Mouse (Mus musculus): ENCODE measurements around the gene Gm5580.
"Not testable (repeated sequence)": the region's sequence is repeated elsewhere in the genome, so short reads cannot be mapped to it uniquely, and the experiment has no call there.

The Gm5580 gene

GRCm38 (mm10) chr6:116550841-116551240 lies at the start of gene Gm5580:
Gm5580 (plus strand) TSS chr6:116551141.
- not testable (repeated sequence) for DNase-seq (ENCODE audit: low read depth, low spot score)

GRCm38 (mm10) chr6:116506302-116507003 lies 44.5 kb upstream of the Gm5580 start, which contains the start of gene Olfr212:
Olfr212 (plus strand) TSS chr6:116506516.
- DNase-seq (ENCODE audit: low read depth, low spot score): not testable (repeated sequence)

GRCm38 (mm10) chr6:116514832-116515231 lies 36.1 kb upstream of the Gm5580 start:
- DNase-seq (ENCODE audit: low read depth, low spot score): no peak

GRCm38 (mm10) chr6:116538156-116538555 lies 12.8 kb upstream of the Gm5580 start, which contains the start of gene Olfr213:
Olfr213 (plus strand) TSS chr6:116538456.
- DNase-seq (ENCODE audit: low read depth, low spot score): no peak

GRCm38 (mm10) chr6:116542500-116542899 lies 8.4 kb upstream of the Gm5580 start:
- DNase-seq (ENCODE audit: low read depth, low spot score): no peak

- no peak for DNase-seq (ENCODE audit: low read depth, low spot score)
Measured at GRCm38 (mm10) chr6:116553935-116554334, 3.0 kb downstream of the Gm5580 start, which contains the start of gene Olfr214. Olfr214 (plus strand) TSS chr6:116554235.

- DNase-seq (ENCODE audit: low read depth, low spot score): no peak
Measured at GRCm38 (mm10) chr6:116554952-116555351, 4.0 kb downstream of the Gm5580 start.

GRCm38 (mm10) chr6:116569834-116570233 lies 18.9 kb downstream of the Gm5580 start:
- DNase-seq (ENCODE audit: low read depth, low spot score): peak; percentile 3

- no peak for DNase-seq (ENCODE audit: low read depth, low spot score)
Measured at GRCm38 (mm10) chr6:116584095-116584494, 33.2 kb downstream of the Gm5580 start, which contains the start of gene Olfr215. Olfr215 (minus strand) TSS chr6:116584195.

GRCm38 (mm10) chr6:116600969-116601368 lies 50.0 kb downstream of the Gm5580 start:
- DNase-seq (ENCODE audit: low read depth, low spot score): not testable (repeated sequence)

All from CD4-positive helper T cell, adult 2 months (primary cell).